Mouse (Mus musculus) brain, embryonic 14.5 days (tissue): Measurements from ENCODE around the gene Msx1. TPM values are rescaled to one million over a fixed set of nuclear protein-coding genes. Genes with fewer than 3 reads are reported as not detected.
A peak's percentile ranks its signal among the peaks of the same experiment; 100 is the strongest.
"Not testable (repeated sequence)": the region's sequence is repeated elsewhere in the genome, so short reads cannot be mapped to it uniquely, and the experiment has no call there.

Experiments used
- DNase-seq: peaks from one replicate; pipeline ENCODE4 v3.0.0-alpha.2; 2011; ENCODE audit warnings: low read depth
- CTCF ChIP-seq: fragments of 200-500 bp; IDR thresholded peaks from 2 replicates; pipeline ENCODE4 v1.5.1; 2012; ENCODE audit warnings: inconsistent platforms, mild to moderate bottlenecking, moderate library complexity, borderline replicate concordance; ENCODE audit not compliant: insufficient read depth, insufficient read length; ENCODE audit errors: extremely low read depth
- POLR2A ChIP-seq: fragments of 200-500 bp; IDR thresholded peaks from 2 replicates; pipeline ENCODE4 v1.6.1; 2012; ENCODE audit warnings: mild to moderate bottlenecking, inconsistent platforms, borderline replicate concordance; ENCODE audit not compliant: poor library complexity, insufficient read depth, insufficient read length, severe bottlenecking; ENCODE audit errors: extremely low read depth
- polyA plus RNA-seq: library from polyadenylated mRNA; depleted of rRNA; stranded (reverse); fragments of >200 nt; gene quantifications from 2 replicates; pipeline ENCODE4 v1.2.3, GENCODE M21; 2012

Msx1 gene
- polyA plus RNA-seq, 1 experiment = 17.0 TPM

- DNase-seq = peak; percentile 77
- TF ChIP-seq POLR2A (no peak), CTCF (no peak)
Measured at GRCm38 (mm10) chr5:37835590-37836266, 11.3 kb upstream of the Msx1 start.

- TF ChIP-seq CTCF (no peak), POLR2A (no peak)
- no peak for DNase-seq
Measured at GRCm38 (mm10) chr5:37832766-37833165, 8.4 kb upstream of the Msx1 start.

- no peak for DNase-seq
Measured at GRCm38 (mm10) chr5:37832031-37832430, 7.6 kb upstream of the Msx1 start.

GRCm38 (mm10) chr5:37830436-37830835 lies 6.1 kb upstream of the Msx1 start:
- DNase-seq = not testable (repeated sequence)

More at GRCm38 (mm10) chr5:37832031-37832430, 7.6 kb upstream of the Msx1 start:
- TF ChIP-seq CTCF (no peak), POLR2A (no peak)

- no peak for TF ChIP-seq CTCF
- no peak for TF ChIP-seq POLR2A
- no peak for DNase-seq
Measured at GRCm38 (mm10) chr5:37829926-37830325, 5.5 kb upstream of the Msx1 start.

- no peak for TF ChIP-seq POLR2A
- TF ChIP-seq CTCF = no peak
- peak; percentile 15 for DNase-seq
Measured at GRCm38 (mm10) chr5:37829296-37829670, 4.9 kb upstream of the Msx1 start.

- peak; percentile 64 for DNase-seq
- no peak for TF ChIP-seq POLR2A
- TF ChIP-seq CTCF = no peak
Measured at GRCm38 (mm10) chr5:37828591-37829295, 4.4 kb upstream of the Msx1 start.

GRCm38 (mm10) chr5:37828001-37828400 lies 3.6 kb upstream of the Msx1 start:
- TF ChIP-seq POLR2A (no peak), CTCF (no peak)
- DNase-seq = peak; percentile 33

- no peak for TF ChIP-seq CTCF
- TF ChIP-seq POLR2A = no peak
- no peak for DNase-seq
Measured at GRCm38 (mm10) chr5:37827626-37827950, 3.2 kb upstream of the Msx1 start.

- TF ChIP-seq CTCF (no peak), POLR2A (no peak)
- DNase-seq = peak; percentile 66
Measured at GRCm38 (mm10) chr5:37826706-37827625, 2.6 kb upstream of the Msx1 start.

- DNase-seq = peak; percentile 58
- TF ChIP-seq CTCF (no peak), POLR2A (no peak)
Measured at GRCm38 (mm10) chr5:37825611-37826445, 1.4 kb upstream of the Msx1 start.
